Mouse (Mus musculus) ES-E14 (cell line): ENCODE data around the gene Ppp1r12c. TPM values are rescaled to one million over a fixed set of nuclear protein-coding genes. Genes with fewer than 3 reads are reported as not detected.

Experiments used
- DNase-seq: peaks from one replicate; pipeline ENCODE4 v3.0.0-alpha.2; 2013; ENCODE audit warnings: low read depth, low spot score
- H3K27ac ChIP-seq: 2 replicates; pipeline ENCODE4 v1.5.1; 2012; ENCODE audit warnings: low read depth, mild to moderate bottlenecking, low read length, moderate library complexity, mixed read lengths; ENCODE audit not compliant: poor library complexity, insufficient read depth, severe bottlenecking
- H3K36me3 ChIP-seq: 2 replicates; pipeline ENCODE4 v1.6.1; 2012; ENCODE audit warnings: mild to moderate bottlenecking, low read length, moderate library complexity, mixed read lengths; ENCODE audit not compliant: control insufficient read depth, poor library complexity, insufficient read depth, severe bottlenecking
- H3K4me1 ChIP-seq, 2 experiments: fragments of 150-350 bp in 1 of 2; sonication (generic) in 1 of 2; 2 replicates each; pipeline ENCODE4 v1.6.1; 2012; ENCODE audit warnings: low read length in 2 of 2, mild to moderate bottlenecking in 1 of 2, mixed read lengths in 1 of 2; ENCODE audit not compliant: control insufficient read depth in 2 of 2, insufficient read depth in 2 of 2, poor library complexity in 1 of 2
- H3K4me3 ChIP-seq, 2 experiments: fragments of 150-350 bp in 1 of 2; sonication (generic) in 1 of 2; 2 replicates each; pipeline ENCODE4 v1.5.1; 2012; ENCODE audit warnings: low read length in 2 of 2, low read depth in 1 of 2, mild to moderate bottlenecking in 1 of 2, mixed read lengths in 1 of 2; ENCODE audit not compliant: insufficient read depth in 1 of 2, poor library complexity in 1 of 2, severe bottlenecking in 1 of 2
- H3K9ac ChIP-seq: 2 replicates; pipeline ENCODE4 v1.6.1; 2012; ENCODE audit warnings: low read depth, mild to moderate bottlenecking, low read length, mixed read lengths; ENCODE audit not compliant: poor library complexity, insufficient read depth, severe bottlenecking
- H3K9me3 ChIP-seq: fragments of 150-350 bp; sonication (generic); 2 replicates; pipeline ENCODE4 v1.6.1; 2012; ENCODE audit warnings: low read depth, mild to moderate bottlenecking, low read length; ENCODE audit not compliant: control insufficient read depth, insufficient read depth
- CHD2 ChIP-seq: IDR thresholded peaks from 2 replicates; pipeline ENCODE4 v1.6.1; 2014; ENCODE audit warnings: mild to moderate bottlenecking, low read depth, low read length, inconsistent platforms
- HCFC1 ChIP-seq: IDR thresholded peaks from 2 replicates; pipeline ENCODE4 v1.6.1; 2012; ENCODE audit warnings: low read length, inconsistent platforms, borderline replicate concordance; ENCODE audit not compliant: insufficient read depth
- MAFK ChIP-seq: IDR thresholded peaks from 2 replicates; pipeline ENCODE4 v1.6.1; 2014; ENCODE audit warnings: mild to moderate bottlenecking, low read depth, low read length, inconsistent platforms; ENCODE audit not compliant: insufficient read depth
- ZC3H11A ChIP-seq: IDR thresholded peaks from 2 replicates; pipeline ENCODE4 v1.6.1; 2012; ENCODE audit warnings: low read depth, mild to moderate bottlenecking, inconsistent platforms, low read length, borderline replicate concordance
- ZNF384 ChIP-seq: IDR thresholded peaks from 2 replicates; pipeline ENCODE4 v1.6.1; 2012; ENCODE audit warnings: low read depth, low read length, inconsistent platforms
- in situ Hi-C, 2 experiments: fragments of 600-800 bp; cut with MboI; formaldehyde crosslinking; loops; one replicate each; pipeline ENCODE4 v1.15.1; 2025; ENCODE audit warnings: low sequenced_read_pairs in 2 of 2, inconsistent platforms in 1 of 2; ENCODE audit not compliant: unreplicated experiment in 2 of 2
- total RNA-seq: library from RNA; depleted of rRNA; stranded (reverse); fragments of 300-350 nt; gene quantifications from 2 replicates; pipeline ENCODE4 v1.2.3, GENCODE M21; 2012

The Ppp1r12c gene
- total RNA-seq, 1 experiment = 83.2 TPM

DNA sequence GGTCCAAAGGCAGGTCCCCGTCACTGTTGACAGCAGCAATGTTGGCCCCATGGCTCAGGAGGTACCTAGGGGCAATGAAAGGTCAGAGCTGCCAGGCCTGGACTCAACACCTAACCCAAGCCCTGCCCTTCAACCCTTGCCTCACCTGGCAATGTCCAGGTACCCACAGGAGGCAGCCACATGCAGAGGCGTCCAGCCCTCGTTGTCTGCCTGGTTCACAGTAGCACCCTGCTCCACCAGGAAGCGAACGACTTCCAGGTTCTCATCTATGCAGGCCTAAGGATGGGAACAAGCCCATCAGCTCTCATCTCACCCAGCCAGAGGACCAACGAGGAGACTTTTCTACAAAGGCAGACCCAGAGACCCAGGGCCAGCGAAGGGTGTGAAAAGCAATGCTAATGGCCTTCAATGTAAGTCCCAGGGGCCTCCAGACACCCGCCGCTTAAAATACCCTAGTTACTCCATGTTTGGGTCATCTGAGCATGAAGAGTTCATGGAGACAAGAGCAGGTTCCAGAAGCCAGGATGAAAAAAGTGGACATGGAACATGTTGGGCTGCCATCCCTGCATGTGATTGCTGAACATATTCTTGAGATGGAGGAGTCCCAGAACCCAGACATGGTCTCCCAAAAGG is 4.1 kb downstream of the Ppp1r12c start:
- H3K4me3 ChIP-seq = no peak overlapping the region
- DNase-seq = no peak
- H3K9me3 ChIP-seq = no peaks in the 10 kb centered on the region
- H3K36me3 ChIP-seq = peaks cover 9% of the 10 kb centered on the region
- in situ Hi-C loops = no loop called here
- H3K27ac ChIP-seq = no peak overlapping the region
- TF ChIP-seq CHD2 (no peak), ZC3H11A (no peak), ZNF384 (no peak), HCFC1 (no peak), MAFK (no peak)
- H3K4me1 ChIP-seq = no peaks in the 10 kb centered on the region; a peak in 1 of 4 replicates
- H3K9ac ChIP-seq = no peak overlapping the region

DNA sequence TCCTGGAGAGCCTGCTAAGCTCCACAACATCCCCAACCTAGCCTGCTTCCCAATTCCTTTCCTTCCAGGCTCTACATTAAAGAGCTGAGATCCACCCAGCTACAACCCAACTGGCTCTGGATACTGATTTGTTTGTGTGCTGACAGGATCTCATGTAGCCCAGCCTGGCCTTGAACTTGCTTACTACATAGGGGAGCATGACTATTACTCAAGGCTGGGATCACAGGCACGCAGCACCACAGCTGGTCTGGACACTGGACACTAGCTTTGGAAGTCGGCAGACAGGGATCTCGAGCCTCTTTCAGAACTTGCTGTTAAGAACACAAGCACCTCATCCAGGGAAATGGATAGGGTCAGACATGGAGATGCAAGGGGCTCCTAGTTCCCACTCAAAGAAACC is 5.0 kb downstream of the Ppp1r12c start:
- Histone ChIP-seq H3K27ac (no peak overlapping the region), H3K9me3 (no peaks in the 10 kb centered on the region), H3K4me1 (no peaks in the 10 kb centered on the region; a peak in 1 of 4 replicates), H3K9ac (no peak overlapping the region), H3K4me3 (no peak overlapping the region), H3K36me3 (peaks cover 9% of the 10 kb centered on the region)
- TF ChIP-seq MAFK (no peak), ZNF384 (no peak), HCFC1 (no peak), CHD2 (no peak), ZC3H11A (no peak)
- no peak for DNase-seq
- in situ Hi-C loops = no loop called here

DNA sequence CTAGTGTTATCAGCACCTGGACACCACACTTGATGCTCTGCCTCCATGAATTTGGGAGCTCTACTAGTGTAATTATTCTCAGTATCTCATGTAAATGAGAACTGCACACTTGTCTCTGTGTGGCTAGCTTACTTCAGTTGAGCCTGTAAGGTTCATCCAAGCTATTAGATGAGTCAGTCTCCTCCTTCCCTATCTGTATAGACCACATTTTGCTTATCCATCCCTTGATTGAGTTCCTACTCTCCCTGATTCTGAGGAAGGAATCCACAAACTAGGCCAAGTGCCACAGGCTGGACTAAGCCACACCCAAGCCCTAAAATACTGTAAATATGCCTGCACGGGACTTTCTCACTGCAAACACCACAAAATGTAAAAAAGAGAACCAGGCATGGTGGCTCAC is 7.5 kb downstream of the Ppp1r12c start:
- Histone ChIP-seq H3K9ac (no peak overlapping the region), H3K36me3 (peaks cover 15% of the 10 kb centered on the region), H3K4me1 (no peaks in the 10 kb centered on the region), H3K9me3 (no peaks in the 10 kb centered on the region), H3K4me3 (no peak overlapping the region), H3K27ac (no peak overlapping the region)
- TF ChIP-seq ZC3H11A = no peak
- TF ChIP-seq CHD2 = no peak
- no peak for TF ChIP-seq ZNF384
- no peak for TF ChIP-seq MAFK
- no peak for TF ChIP-seq HCFC1
- no peak for DNase-seq
- in situ Hi-C loops = no loop called here

DNA sequence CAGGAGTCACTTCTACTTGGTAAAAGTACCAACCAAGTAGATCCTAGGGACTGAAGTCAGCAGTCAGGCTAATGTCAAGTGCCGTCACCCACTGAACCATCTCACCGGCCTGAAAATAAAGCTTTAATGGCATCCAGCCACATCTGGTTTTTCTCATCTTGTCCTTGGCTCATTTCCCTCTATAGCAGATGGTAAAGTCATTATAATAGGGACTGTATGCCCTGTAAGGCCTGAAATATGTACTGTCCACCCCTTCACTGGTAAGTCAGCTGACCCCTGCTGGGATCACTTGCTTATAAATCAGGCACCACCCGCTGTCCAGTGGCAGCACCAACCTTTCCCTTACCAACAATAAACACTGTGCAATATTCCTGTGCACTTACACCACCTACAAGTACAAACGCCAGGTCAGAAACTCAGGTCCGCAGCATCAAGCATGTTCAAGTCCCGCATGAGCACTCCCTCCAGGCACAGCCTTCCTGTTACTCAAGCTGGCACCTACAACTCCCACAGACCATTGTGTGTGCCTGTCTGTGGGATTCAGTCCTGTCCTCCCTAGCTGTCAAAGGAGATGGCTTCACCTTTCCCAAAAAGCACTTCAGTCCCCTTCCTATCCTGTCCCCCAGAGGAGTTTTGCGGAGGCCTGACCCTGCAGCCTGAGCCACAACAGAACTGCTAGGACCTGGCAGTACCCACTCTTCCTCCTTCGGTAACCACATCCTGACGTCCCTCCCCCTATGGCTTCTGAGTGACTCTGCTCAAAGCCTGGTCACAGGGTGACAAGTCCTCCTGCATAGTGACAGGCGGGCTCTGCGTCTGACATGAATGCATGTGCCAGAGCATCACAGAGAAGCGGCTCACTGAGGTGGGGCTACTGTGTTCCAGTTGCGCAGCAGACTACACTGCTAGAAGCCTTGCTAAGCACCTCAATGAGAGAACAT is 8.9 kb downstream of the Ppp1r12c start:
- Histone ChIP-seq H3K27ac (no peak overlapping the region), H3K9ac (no peak overlapping the region), H3K4me3 (no peak overlapping the region), H3K36me3 (peaks cover 17% of the 10 kb centered on the region), H3K4me1 (no peaks in the 10 kb centered on the region), H3K9me3 (no peaks in the 10 kb centered on the region)
- in situ Hi-C loops = no loop called here
- DNase-seq = no peak
- TF ChIP-seq MAFK = no peak
- TF ChIP-seq ZNF384 = no peak
- no peak for TF ChIP-seq HCFC1
- TF ChIP-seq ZC3H11A = no peak
- no peak for TF ChIP-seq CHD2
